Mouse (Mus musculus) stomach, embryonic 15.5 days (tissue): ENCODE data around the gene Tmod1. TPM values are rescaled to one million over a fixed set of nuclear protein-coding genes. Genes with fewer than 3 reads are reported as not detected.
A peak's percentile ranks its signal among the peaks of the same experiment; 100 is the strongest.

Experiments
- ATAC-seq: fragments of 200-750 bp; cut with Nextera tagmentation; 2 replicates; pipeline ENCODE4 v1.8.0; 2017; ENCODE audit warnings: low read depth, moderate number of reproducible peaks, moderate TSS enrichment; ENCODE audit not compliant: insufficient read depth, low FRiP score
- H3K27ac ChIP-seq: fragments of 300-500 bp; sonication (generic); 2 replicates; pipeline ENCODE4 v1.5.1; 2015; ENCODE audit warnings: mild to moderate bottlenecking, inconsistent platforms
- H3K27me3 ChIP-seq: fragments of 300-500 bp; sonication (generic); replicated peaks from 2 replicates; pipeline ENCODE4 v1.6.1; 2015; ENCODE audit warnings: inconsistent platforms
- H3K36me3 ChIP-seq: fragments of 300-500 bp; sonication (generic); 2 replicates; pipeline ENCODE4 v1.6.1; 2015; ENCODE audit warnings: inconsistent platforms
- H3K4me1 ChIP-seq: fragments of 300-500 bp; sonication (generic); 2 replicates; pipeline ENCODE4 v1.6.1; 2015; ENCODE audit warnings: inconsistent platforms
- H3K4me2 ChIP-seq: fragments of 300-500 bp; sonication (generic); 2 replicates; pipeline ENCODE4 v1.6.1; 2015; ENCODE audit warnings: mild to moderate bottlenecking, inconsistent platforms
- H3K4me3 ChIP-seq: fragments of 300-500 bp; sonication (generic); replicated peaks from 2 replicates; pipeline ENCODE4 v1.5.1; 2015; ENCODE audit warnings: inconsistent platforms
- H3K9ac ChIP-seq: fragments of 300-500 bp; sonication (generic); 2 replicates; pipeline ENCODE4 v1.6.1; 2015; ENCODE audit warnings: inconsistent platforms
- H3K9me3 ChIP-seq: fragments of 300-500 bp; sonication (generic); 2 replicates; pipeline ENCODE4 v1.6.1; 2016; ENCODE audit warnings: inconsistent platforms
- WGBS: fragments of 180-500 bp; shearing (Covaris S2); methylation state at CpG from one replicate; pipeline ENCODE4 v1.1.7; 2015; 5-methylcytosine and 5-hydroxymethylcytosine counted together
- polyA plus RNA-seq: library from polyadenylated mRNA; unstranded; fragments of >200 nt; fragmentation: Nextera tagmentation; extraction: Ambion mirVana; gene quantifications from 2 replicates; pipeline ENCODE4 v1.2.1, GENCODE M21; 2015

The Tmod1 gene
- polyA plus RNA-seq, 1 experiment from 2014 or later = 6.4 TPM

DNA sequence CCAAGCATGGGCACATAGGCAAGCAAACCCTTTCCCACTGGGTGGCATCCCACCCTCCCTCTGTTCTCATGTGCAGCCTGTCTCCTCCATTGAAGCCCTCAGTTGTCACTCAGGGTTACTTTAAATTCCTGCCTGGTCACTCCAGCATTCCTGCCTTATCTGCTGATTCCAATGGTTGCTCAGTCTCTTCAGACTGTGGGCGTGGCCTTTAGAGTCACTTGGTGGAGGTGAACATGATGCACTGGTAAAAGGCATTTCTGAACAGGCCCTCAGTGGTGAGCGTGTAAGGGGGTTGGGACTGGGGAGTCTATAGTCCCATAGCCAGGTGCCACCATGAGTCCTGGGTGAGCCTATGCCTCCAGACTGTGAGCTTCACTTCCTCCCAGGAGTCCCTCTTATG lies 5.5 kb upstream of the Tmod1 start:
- H3K27ac ChIP-seq = no peak overlapping the region
- ATAC-seq = no peak
- 56% methylated on average over 2 of the region's 2 CpGs for WGBS

DNA sequence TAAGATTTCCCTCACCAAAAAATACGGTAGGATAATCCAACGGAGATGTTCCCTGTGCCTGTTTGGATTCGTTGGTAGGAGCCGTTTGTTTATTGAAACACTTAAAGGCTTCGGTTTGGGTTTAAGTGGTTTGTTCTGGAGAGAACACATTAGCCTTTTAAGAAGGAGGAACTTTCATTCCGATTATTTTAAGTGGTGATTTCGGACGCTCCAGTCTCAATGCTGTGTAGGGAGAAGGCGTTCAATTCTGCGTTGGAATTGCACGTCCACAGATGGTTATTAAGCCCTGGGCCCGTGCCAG lies 194 bp upstream of the Tmod1 start:
- 6% methylated on average over 12 of the region's 12 CpGs for WGBS
- H3K9me3 ChIP-seq = no peaks in the 10 kb centered on the region
- H3K4me2 ChIP-seq = peak overlapping the region; percentile 100
- H3K27ac ChIP-seq = no peak overlapping the region
- peaks cover 36% of the 10 kb centered on the region for H3K27me3 ChIP-seq
- H3K4me3 ChIP-seq = peak overlapping the region; percentile 57
- ATAC-seq = no peak
- peaks cover 22% of the 10 kb centered on the region for H3K4me1 ChIP-seq
- 0 out of 2 replicates have a peak overlapping the region, but pooled peaks have one; percentile 22 for H3K9ac ChIP-seq
- H3K36me3 ChIP-seq = no peaks in the 10 kb centered on the region

More for the DNA sequence above, 5.5 kb upstream of the Tmod1 start:
- Histone ChIP-seq H3K9me3 (no peaks in the 10 kb centered on the region), H3K4me1 (no peaks in the 10 kb centered on the region), H3K9ac (no peak overlapping the region), H3K4me3 (no peak overlapping the region), H3K36me3 (no peaks in the 10 kb centered on the region), H3K27me3 (peaks cover 9% of the 10 kb centered on the region), H3K4me2 (no peak overlapping the region)

DNA sequence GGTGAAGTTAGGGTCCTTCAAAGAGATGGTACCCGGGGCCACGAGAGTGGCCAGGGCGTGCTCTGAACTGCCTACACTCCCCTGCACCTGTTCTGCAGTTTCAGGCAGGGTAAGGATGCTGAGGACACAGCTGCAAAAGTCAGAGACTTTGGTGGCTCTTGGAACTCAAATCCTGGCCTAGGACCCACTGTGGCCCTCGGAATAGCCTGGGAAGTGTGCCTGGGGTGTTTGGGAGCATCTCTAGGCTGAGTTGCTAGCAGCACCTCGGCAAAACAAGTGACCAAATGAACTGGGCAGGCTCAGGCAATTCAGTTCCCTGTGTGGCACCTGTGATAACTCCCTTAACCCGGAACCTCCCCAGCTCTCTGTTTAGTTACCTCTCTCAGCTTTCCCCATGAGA lies 1.2 kb downstream of the Tmod1 start:
- no peak overlapping the region for H3K27ac ChIP-seq
- H3K4me1 ChIP-seq = peaks cover 22% of the 10 kb centered on the region
- WGBS = 23% methylated on average over 6 of the region's 6 CpGs
- H3K9ac ChIP-seq = no peak overlapping the region
- no peaks in the 10 kb centered on the region for H3K9me3 ChIP-seq
- H3K4me2 ChIP-seq = peak overlapping the region; percentile 100
- no peak for ATAC-seq
- H3K4me3 ChIP-seq = peak overlapping the region; percentile 57
- H3K27me3 ChIP-seq = peaks cover 36% of the 10 kb centered on the region
- no peaks in the 10 kb centered on the region for H3K36me3 ChIP-seq

DNA sequence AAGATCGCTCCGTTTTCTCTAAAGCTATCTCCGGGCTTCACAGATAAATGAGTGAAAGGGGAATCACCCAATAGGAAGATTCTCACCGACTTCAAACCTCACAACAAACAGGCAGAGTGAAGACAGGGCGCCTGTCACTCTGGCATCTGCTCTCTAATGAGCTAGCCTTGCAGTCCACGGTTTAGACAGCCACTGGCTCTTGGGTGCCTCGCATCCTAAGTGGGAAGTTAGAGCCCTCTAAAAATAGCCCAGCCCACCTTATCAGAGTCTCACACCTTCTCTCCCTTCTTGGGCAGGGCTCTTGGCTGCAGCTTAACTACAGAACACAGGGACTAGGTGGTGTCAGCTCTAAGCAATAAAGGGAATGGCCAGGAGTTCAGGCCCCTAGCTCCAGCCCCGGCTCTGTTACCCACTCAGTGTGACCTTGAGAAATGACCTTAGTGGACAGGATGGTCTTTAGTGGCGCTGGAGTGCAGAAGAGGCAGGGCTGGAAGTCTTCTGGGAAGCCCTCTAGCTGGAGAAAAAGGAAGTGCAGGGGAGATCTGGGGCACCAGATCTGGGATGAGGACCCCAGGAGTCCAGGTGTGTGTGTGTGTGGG lies 2.0 kb downstream of the Tmod1 start:
- WGBS = 15% methylated on average over 9 of the region's 9 CpGs
- no peaks in the 10 kb centered on the region for H3K9me3 ChIP-seq
- peaks cover 36% of the 10 kb centered on the region for H3K27me3 ChIP-seq
- peaks cover 22% of the 10 kb centered on the region for H3K4me1 ChIP-seq
- no peak overlapping the region for H3K27ac ChIP-seq
- no peaks in the 10 kb centered on the region for H3K36me3 ChIP-seq
- H3K4me2 ChIP-seq = no peak overlapping the region
- H3K9ac ChIP-seq = no peak overlapping the region
- no peak overlapping the region; the same call in 1 of the 2 replicates for H3K4me3 ChIP-seq
- ATAC-seq = peak; percentile 89

DNA sequence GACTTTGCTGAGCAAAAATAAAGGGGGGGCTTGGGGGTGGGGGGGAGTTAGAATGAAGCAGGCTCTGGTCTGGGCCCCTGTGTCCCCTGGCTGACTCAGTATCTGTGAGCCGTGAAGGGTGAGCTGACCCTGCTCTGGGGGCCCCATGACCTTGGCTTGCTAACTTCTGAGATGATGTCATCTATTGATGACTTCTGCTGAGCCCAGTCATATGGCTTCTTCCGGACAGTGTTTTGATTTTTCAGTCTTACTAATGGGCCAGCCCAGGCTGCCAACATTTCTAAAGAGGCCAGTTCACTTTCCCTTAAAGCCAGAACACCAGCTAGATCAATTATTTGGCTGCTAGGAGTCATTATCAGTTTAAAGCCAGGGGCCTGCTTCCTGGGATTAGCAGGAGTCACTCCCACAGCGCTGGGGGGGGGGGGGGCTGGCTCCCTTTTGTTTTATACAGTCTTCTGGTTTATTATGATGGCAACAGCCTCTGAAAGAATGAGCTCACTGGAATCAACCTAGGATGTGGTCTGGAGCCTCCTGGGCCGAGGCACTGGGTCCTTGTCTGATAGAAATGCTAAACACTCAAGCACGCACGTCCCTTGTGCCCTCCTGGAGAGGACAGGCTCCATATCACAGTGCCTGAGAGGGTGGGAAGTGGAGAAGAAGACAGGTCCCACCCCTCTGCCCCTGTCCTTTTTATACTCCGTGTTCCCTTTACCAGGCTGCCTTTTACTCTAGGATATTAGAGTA lies 3.2 kb downstream of the Tmod1 start:
- H3K4me3 ChIP-seq = no peak overlapping the region
- H3K9me3 ChIP-seq = no peaks in the 10 kb centered on the region
- H3K27me3 ChIP-seq = peaks cover 36% of the 10 kb centered on the region
- peak; percentile 47; the same call in 1 of the 2 replicates for ATAC-seq
- peaks cover 22% of the 10 kb centered on the region for H3K4me1 ChIP-seq
- WGBS = 38% methylated on average over 7 of the region's 7 CpGs
- no peaks in the 10 kb centered on the region for H3K36me3 ChIP-seq
- H3K27ac ChIP-seq = no peak overlapping the region
- no peak overlapping the region for H3K4me2 ChIP-seq
- H3K9ac ChIP-seq = no peak overlapping the region

DNA sequence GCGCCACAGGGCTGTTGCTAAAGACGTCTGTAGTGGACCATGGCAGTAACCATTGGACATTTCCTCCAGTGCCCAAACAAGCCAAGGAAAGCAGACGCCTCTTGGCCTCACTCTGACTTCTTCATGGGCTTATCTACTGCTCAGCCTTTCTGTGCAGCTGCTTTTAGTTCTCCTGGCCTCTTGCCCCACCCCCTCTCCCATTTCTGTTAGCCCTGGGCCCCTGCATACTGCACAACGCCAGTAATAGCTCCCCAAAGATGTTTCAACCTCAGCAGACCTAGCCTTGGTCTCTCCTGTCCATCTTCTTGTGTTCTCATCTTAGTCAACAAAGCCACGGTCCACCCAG lies 3.7 kb downstream of the Tmod1 start:
- Histone ChIP-seq H3K9me3 (no peaks in the 10 kb centered on the region), H3K4me3 (no peak overlapping the region), H3K36me3 (no peaks in the 10 kb centered on the region), H3K4me1 (peaks cover 22% of the 10 kb centered on the region), H3K4me2 (no peak overlapping the region), H3K9ac (no peak overlapping the region), H3K27ac (no peak overlapping the region), H3K27me3 (peaks cover 31% of the 10 kb centered on the region)
- 44% methylated on average over 5 of the region's 5 CpGs for WGBS
- peak; percentile 48; the same call in 1 of the 2 replicates for ATAC-seq

DNA sequence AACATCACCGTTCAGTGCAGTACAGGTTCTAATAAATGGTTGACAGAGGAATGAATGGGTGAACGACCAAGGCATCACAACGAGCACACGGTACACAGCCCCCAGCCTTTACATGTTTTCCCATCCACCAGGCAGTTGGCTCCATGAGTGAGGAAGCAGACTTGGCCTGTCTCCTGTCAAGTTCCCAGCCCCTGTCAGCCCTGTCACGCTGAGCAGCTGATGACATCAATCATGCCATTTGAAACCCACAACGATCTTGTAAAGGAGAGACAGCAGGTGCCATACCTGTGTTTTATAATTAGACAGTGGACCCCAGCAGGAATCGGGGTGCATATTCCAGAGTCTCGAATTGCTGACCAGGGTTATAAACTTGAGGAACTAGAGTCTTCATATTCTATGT lies 4.6 kb downstream of the Tmod1 start:
- no peak overlapping the region for H3K4me3 ChIP-seq
- no peak overlapping the region for H3K9ac ChIP-seq
- no peak overlapping the region for H3K4me2 ChIP-seq
- no peaks in the 10 kb centered on the region for H3K36me3 ChIP-seq
- no peak overlapping the region for H3K27ac ChIP-seq
- H3K4me1 ChIP-seq = peaks cover 22% of the 10 kb centered on the region
- H3K27me3 ChIP-seq = peaks cover 28% of the 10 kb centered on the region
- H3K9me3 ChIP-seq = no peaks in the 10 kb centered on the region
- no peak for ATAC-seq
- 65% methylated on average over 8 of the region's 8 CpGs for WGBS

DNA sequence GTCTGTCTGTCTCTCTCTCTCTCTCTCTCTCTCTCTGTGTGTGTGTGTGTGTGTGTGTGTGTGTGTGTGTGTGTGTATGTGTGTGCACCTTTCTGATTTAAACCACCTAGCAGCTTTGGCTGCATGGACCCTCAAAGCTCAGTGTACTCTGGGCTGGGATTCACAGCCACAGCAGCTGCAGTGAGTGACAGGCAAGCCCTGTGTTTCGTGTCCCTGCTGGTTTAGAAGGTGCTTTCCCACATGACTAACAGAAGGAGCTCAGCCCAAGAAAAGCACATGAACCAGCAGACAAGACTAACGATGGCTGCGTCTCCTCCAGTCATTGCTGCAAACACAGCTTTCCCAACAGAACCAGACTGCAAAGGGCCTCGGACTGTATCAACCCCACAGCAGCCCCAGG lies 9.2 kb downstream of the Tmod1 start:
- Histone ChIP-seq H3K4me1 (no peaks in the 10 kb centered on the region), H3K27me3 (no peaks in the 10 kb centered on the region), H3K9me3 (no peaks in the 10 kb centered on the region), H3K4me3 (no peak overlapping the region), H3K4me2 (no peak overlapping the region), H3K9ac (no peak overlapping the region), H3K27ac (no peak overlapping the region), H3K36me3 (no peaks in the 10 kb centered on the region)
- 68% methylated on average over 4 of the region's 4 CpGs for WGBS
- no peak for ATAC-seq

DNA sequence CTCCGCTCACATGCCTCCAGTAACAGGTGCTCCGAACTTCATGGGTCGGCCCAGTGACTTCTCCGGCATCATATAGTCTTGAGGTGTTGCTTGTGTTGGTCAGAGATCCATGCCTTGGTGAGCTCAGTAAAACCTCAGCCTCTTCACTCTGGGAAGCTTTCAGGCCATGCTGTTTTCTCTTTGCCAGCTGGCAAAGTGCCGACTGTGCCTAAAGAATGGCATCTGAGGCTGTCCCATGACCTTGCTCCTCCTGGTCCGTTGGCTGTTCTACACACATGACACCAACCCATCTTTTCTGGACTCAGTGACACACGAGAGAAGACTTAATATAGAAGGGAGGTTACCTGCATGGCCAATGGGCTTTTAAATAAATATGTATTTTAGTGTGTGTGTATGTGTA lies 9.7 kb downstream of the Tmod1 start:
- H3K4me2 ChIP-seq = no peak overlapping the region
- H3K4me1 ChIP-seq = no peaks in the 10 kb centered on the region
- no peak overlapping the region for H3K4me3 ChIP-seq
- no peak overlapping the region for H3K27ac ChIP-seq
- 90% methylated on average over 7 of the region's 7 CpGs for WGBS
- H3K27me3 ChIP-seq = no peaks in the 10 kb centered on the region
- no peaks in the 10 kb centered on the region for H3K36me3 ChIP-seq
- no peak overlapping the region for H3K9ac ChIP-seq
- no peaks in the 10 kb centered on the region for H3K9me3 ChIP-seq
- no peak for ATAC-seq

DNA sequence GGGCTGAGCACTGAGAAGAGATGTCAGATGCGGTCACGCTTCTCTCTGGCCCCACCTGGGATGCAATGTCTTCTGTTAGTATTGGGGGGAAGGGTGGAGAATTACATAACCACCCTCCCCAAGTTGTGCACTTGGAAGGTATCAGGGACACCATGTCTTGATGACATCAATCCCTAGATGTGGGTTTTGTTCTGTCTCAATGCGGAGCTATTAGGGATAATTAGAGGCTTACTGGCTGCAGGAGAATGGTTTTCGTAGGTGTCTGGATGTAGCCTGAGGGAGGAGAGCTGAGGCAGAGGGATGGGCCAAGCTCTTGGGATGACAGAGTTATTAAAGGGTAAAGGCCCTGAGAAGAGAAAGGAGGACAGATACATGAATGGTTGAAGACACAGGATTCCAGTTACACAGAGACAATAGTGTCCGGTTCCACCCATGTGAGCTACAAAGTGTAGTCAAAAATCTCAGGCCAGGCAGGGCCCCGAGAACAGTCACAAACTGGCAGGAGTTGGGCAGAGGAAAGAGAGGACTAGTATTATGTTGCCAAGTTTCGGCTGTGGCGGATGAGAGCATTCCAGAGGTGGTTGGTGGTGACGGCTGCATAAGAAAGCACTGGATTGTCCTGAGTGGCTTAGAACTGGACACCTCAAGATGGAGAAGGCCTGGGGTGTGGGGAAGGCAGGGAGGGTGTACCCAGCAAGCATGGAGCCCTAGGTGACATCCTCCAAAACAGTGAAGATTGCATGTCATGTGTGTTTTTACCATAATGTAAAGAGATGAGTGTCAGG lies 14.8 kb downstream of the Tmod1 start:
- Histone ChIP-seq H3K27ac (no peak overlapping the region), H3K9me3 (no peaks in the 10 kb centered on the region), H3K36me3 (no peaks in the 10 kb centered on the region), H3K27me3 (no peaks in the 10 kb centered on the region), H3K9ac (no peak overlapping the region), H3K4me1 (no peaks in the 10 kb centered on the region), H3K4me3 (no peak overlapping the region), H3K4me2 (no peak overlapping the region)
- ATAC-seq = no peak
- 88% methylated on average over 9 of the region's 9 CpGs for WGBS

DNA sequence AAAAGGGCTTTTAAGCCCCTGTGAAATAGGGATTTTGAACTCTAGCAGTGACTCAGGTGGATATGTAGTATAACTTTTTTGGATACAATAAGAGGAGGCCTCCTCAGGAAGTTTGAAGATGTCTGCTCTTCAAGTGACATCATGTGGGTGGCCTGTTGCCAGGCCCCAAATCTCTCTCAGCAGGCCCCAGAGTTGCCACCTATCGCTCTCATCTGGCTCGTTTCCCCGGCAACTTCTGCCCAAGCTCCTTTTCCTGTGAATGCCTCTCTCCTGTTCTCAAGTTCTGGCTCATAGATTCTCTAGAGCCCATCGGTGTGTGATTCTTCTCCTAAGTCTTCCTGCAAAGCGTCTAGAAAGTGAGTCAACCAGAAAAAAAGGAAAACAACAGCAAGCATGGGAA lies 17.4 kb downstream of the Tmod1 start:
- Histone ChIP-seq H3K4me1 (no peaks in the 10 kb centered on the region), H3K27me3 (no peaks in the 10 kb centered on the region), H3K9ac (no peak overlapping the region), H3K27ac (no peak overlapping the region), H3K9me3 (no peaks in the 10 kb centered on the region), H3K4me3 (no peak overlapping the region), H3K4me2 (no peak overlapping the region), H3K36me3 (no peaks in the 10 kb centered on the region)
- no peak for ATAC-seq
- WGBS = 91% methylated on average over 5 of the region's 5 CpGs

DNA sequence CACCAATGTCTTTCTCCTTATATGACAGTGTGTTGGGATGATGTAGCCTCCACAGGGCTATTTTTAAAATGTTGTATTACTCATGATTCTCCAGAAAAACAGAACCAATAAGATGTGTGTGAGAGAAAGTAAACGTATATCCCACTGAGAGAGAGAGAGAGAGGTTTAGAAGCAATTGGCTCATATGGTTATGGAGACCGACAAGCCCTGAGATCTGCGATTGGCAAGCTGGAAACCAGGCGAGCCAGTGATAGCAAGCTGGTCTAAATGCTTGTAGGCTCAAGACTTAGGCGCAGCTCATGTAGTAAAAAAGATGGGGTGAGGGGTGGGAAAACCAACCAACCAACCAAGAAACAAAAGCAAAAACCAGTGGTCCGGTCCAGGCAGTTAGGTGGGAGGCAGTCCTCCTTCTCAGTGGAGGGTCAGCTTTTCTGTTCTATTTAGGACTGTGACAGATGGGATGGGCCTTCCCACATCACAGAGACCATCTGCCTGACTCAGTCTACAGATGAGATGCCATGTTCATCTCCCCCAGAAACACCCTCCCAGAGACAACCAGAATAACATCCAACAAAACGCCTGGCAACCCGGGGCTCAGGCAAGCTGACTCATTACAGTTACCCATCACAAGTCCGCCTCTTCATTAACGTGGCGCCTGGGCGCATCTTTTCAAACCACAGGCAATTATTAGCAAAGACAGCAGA lies 22.7 kb downstream of the Tmod1 start:
- Histone ChIP-seq H3K4me2 (no peak overlapping the region), H3K27ac (no peak overlapping the region), H3K4me1 (no peaks in the 10 kb centered on the region), H3K36me3 (no peaks in the 10 kb centered on the region), H3K4me3 (no peak overlapping the region), H3K9ac (no peak overlapping the region), H3K9me3 (no peaks in the 10 kb centered on the region), H3K27me3 (no peaks in the 10 kb centered on the region)
- 84% methylated on average over 12 of the region's 12 CpGs for WGBS
- ATAC-seq = no peak
